Mouse (Mus musculus) embryonic facial prominence, embryonic 12.5 days (tissue): Measurements from ENCODE around the gene Nanog. TPM values are rescaled to one million over a fixed set of nuclear protein-coding genes. Genes with fewer than 3 reads are reported as not detected.

Experiments
- ATAC-seq: fragments of 200-750 bp; cut with Nextera tagmentation; 2 replicates; pipeline ENCODE4 v1.8.0; 2017; ENCODE audit not compliant: insufficient number of reproducible peaks, insufficient read depth, low FRiP score, low TSS enrichment
- H3K27ac ChIP-seq: fragments of 300-500 bp; sonication (generic); 2 replicates; pipeline ENCODE4 v1.5.1; 2016; ENCODE audit warnings: mild to moderate bottlenecking
- H3K27me3 ChIP-seq: fragments of 300-500 bp; sonication (generic); 2 replicates; pipeline ENCODE4 v1.6.1; 2016; ENCODE audit warnings: mild to moderate bottlenecking, moderate library complexity
- H3K36me3 ChIP-seq: fragments of 300-500 bp; sonication (generic); 2 replicates; pipeline ENCODE4 v1.6.1; 2016; ENCODE audit warnings: mild to moderate bottlenecking
- H3K4me1 ChIP-seq: fragments of 300-500 bp; sonication (generic); 2 replicates; pipeline ENCODE4 v1.6.1; 2016
- H3K4me2 ChIP-seq: fragments of 300-500 bp; sonication (generic); replicated peaks from 2 replicates; pipeline ENCODE4 v1.6.1; 2016; ENCODE audit warnings: mild to moderate bottlenecking, moderate library complexity
- H3K4me3 ChIP-seq: fragments of 300-500 bp; sonication (generic); 2 replicates; pipeline ENCODE4 v1.5.1; 2016; ENCODE audit warnings: mild to moderate bottlenecking
- H3K9ac ChIP-seq: fragments of 300-500 bp; sonication (generic); 2 replicates; pipeline ENCODE4 v1.6.1; 2016; ENCODE audit warnings: mild to moderate bottlenecking, moderate library complexity
- H3K9me3 ChIP-seq: fragments of 300-500 bp; sonication (generic); 2 replicates; pipeline ENCODE4 v1.6.1; 2016; ENCODE audit warnings: mild to moderate bottlenecking, moderate library complexity
- WGBS: fragments of 180-500 bp; shearing (Covaris S2); methylation state at CpG from one replicate; pipeline ENCODE4 v1.1.7; 2016; 5-methylcytosine and 5-hydroxymethylcytosine counted together
- polyA plus RNA-seq: library from polyadenylated mRNA; unstranded; fragments of >200 nt; fragmentation: Nextera tagmentation; extraction: Ambion mirVana; gene quantifications from 2 replicates; pipeline ENCODE4 v1.2.1, GENCODE M21; 2016

Nanog gene
- polyA plus RNA-seq = 0.33 and 0.59 TPM in 2 replicates

GRCm38 (mm10) chr6:122707036-122707800 is at the start of gene Nanog:
Gene Nanog (plus strand): TSS chr6:122707489.
- Histone ChIP-seq H3K27me3 (peaks cover 26% of the 10 kb centered on the region), H3K4me1 (no peaks in the 10 kb centered on the region; the same call in 1 of the 2 replicates), H3K4me2 (no peak within 1 kb of the TSS), H3K9ac (no peak within 1 kb of the TSS), H3K9me3 (no peaks in the 10 kb centered on the region), H3K36me3 (no peaks in the 10 kb centered on the region), H3K27ac (no peak within 1 kb of the TSS), H3K4me3 (no peak within 1 kb of the TSS)
- ATAC-seq = no peak
- WGBS = 16% methylated on average over 12 of the region's 12 CpGs

DNA sequence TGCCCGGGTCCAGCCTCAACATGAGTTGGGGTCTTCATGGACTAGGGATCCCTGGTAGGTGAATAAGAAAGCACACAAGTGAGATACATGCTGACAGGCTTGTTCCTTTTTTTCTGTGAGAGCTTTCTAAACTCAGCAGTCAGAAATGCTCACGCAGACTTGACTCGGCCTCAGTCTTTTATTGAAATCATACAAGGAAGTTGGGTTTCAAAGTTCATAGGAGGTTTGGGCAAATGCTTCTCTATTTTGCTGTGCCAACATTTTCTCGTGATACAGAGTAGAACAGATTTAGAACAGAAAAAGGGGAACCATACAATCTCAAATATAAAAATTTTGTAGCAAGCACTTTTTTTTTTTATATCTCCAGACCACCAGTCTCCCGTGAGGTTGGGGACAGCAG is 49.7 kb upstream of the Nanog start:
- H3K27ac ChIP-seq = no peak overlapping the region
- no peak overlapping the region for H3K9ac ChIP-seq
- WGBS = 79% methylated on average over 5 of the region's 5 CpGs
- H3K27me3 ChIP-seq = 0 out of 2 replicates have a peak, but pooled peaks cover 3% of the 10 kb centered on the region
- H3K9me3 ChIP-seq = no peaks in the 10 kb centered on the region
- no peaks in the 10 kb centered on the region for H3K4me1 ChIP-seq
- H3K36me3 ChIP-seq = no peaks in the 10 kb centered on the region
- no peak overlapping the region for H3K4me3 ChIP-seq
- no peak for ATAC-seq
- no peak overlapping the region for H3K4me2 ChIP-seq

DNA sequence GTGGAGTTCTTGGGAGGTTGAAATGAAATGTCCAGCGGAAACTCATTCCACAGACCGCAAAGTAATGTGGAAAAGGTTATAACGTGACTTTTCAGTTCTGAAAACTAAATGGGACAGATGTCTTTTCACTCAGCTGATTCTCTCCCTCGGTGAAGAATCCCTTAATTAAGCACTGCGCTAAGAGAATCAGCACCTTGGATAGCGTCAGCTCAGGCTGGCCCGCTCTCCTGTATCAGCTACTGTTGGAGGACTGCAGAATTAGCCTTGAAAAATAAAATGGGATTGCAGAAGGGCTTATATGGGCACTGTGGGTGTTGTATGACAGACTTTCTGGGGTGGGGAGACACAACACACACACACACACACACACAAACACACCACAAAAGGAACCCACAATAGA is 47.7 kb upstream of the Nanog start:
- no peak overlapping the region for H3K4me3 ChIP-seq
- ATAC-seq = no peak
- no peaks in the 10 kb centered on the region; the same call in 1 of the 2 replicates for H3K4me1 ChIP-seq
- H3K9ac ChIP-seq = no peak overlapping the region
- no peaks in the 10 kb centered on the region for H3K9me3 ChIP-seq
- H3K4me2 ChIP-seq = no peak overlapping the region
- H3K27ac ChIP-seq = no peak overlapping the region
- H3K27me3 ChIP-seq = peaks cover 15% of the 10 kb centered on the region
- 14% methylated on average over 7 of the region's 7 CpGs for WGBS
- no peaks in the 10 kb centered on the region for H3K36me3 ChIP-seq

GRCm38 (mm10) chr6:122660601-122661379 is 46.5 kb upstream of the Nanog start:
- peaks cover 15% of the 10 kb centered on the region for H3K27me3 ChIP-seq
- no peaks in the 10 kb centered on the region for H3K9me3 ChIP-seq
- no peak overlapping the region for H3K27ac ChIP-seq
- H3K4me1 ChIP-seq = no peaks in the 10 kb centered on the region; the same call in 1 of the 2 replicates
- no peak overlapping the region for H3K4me2 ChIP-seq
- H3K4me3 ChIP-seq = no peak overlapping the region
- no peaks in the 10 kb centered on the region for H3K36me3 ChIP-seq
- WGBS = 40% methylated on average over 8 of the region's 8 CpGs
- no peak for ATAC-seq
- no peak overlapping the region for H3K9ac ChIP-seq

GRCm38 (mm10) chr6:122662551-122663264 is 44.6 kb upstream of the Nanog start:
- Histone ChIP-seq H3K4me3 (no peak overlapping the region), H3K27me3 (peaks cover 15% of the 10 kb centered on the region), H3K27ac (no peak overlapping the region), H3K4me1 (no peaks in the 10 kb centered on the region; the same call in 1 of the 2 replicates), H3K36me3 (no peaks in the 10 kb centered on the region), H3K9ac (no peak overlapping the region), H3K4me2 (no peak overlapping the region), H3K9me3 (no peaks in the 10 kb centered on the region)
- WGBS = 38% methylated on average over 22 of the region's 22 CpGs
- no peak for ATAC-seq

GRCm38 (mm10) chr6:122663596-122664206 is 43.6 kb upstream of the Nanog start:
- H3K27me3 ChIP-seq = peaks cover 15% of the 10 kb centered on the region
- H3K27ac ChIP-seq = no peak overlapping the region
- ATAC-seq = no peak
- WGBS = 34% methylated on average over 14 of the region's 14 CpGs
- no peak overlapping the region for H3K4me3 ChIP-seq
- no peaks in the 10 kb centered on the region; the same call in 1 of the 2 replicates for H3K4me1 ChIP-seq
- H3K36me3 ChIP-seq = no peaks in the 10 kb centered on the region
- no peak overlapping the region for H3K4me2 ChIP-seq
- H3K9ac ChIP-seq = no peak overlapping the region
- no peaks in the 10 kb centered on the region for H3K9me3 ChIP-seq

GRCm38 (mm10) chr6:122665866-122666265 is 41.4 kb upstream of the Nanog start:
- Histone ChIP-seq H3K36me3 (no peaks in the 10 kb centered on the region), H3K9ac (no peak overlapping the region), H3K27ac (no peak overlapping the region), H3K27me3 (peaks cover 15% of the 10 kb centered on the region), H3K4me2 (no peak overlapping the region), H3K9me3 (no peaks in the 10 kb centered on the region), H3K4me1 (no peaks in the 10 kb centered on the region; the same call in 1 of the 2 replicates), H3K4me3 (no peak overlapping the region)
- no peak for ATAC-seq
- WGBS = 72% methylated on average over 7 of the region's 7 CpGs

GRCm38 (mm10) chr6:122667715-122668114 is 39.6 kb upstream of the Nanog start:
- 76% methylated on average over 5 of the region's 5 CpGs for WGBS
- Histone ChIP-seq H3K27ac (no peak overlapping the region), H3K36me3 (no peaks in the 10 kb centered on the region)

DNA sequence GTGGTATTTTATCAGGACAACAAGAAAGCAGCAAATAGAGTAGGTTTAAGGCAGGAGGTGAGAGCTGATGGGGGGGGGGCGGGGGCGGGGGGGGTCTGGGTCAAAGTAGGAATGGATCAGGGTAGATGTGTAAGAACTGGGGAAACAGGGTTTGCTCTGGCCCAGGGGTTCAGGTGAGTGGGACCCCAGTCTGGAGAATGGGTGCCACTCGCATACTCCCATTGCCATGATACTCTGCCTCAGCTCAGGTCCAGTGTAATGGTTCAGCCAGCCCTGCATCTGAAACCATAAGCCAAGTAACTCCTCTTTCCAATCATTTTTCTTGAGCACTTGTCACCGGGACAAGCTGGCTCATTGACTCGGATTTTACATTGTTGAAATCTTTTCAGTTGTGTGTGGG is 38.5 kb upstream of the Nanog start:
- Histone ChIP-seq H3K4me3 (no peak overlapping the region), H3K27me3 (peaks cover 1% of the 10 kb centered on the region; the same call in 1 of the 2 replicates), H3K9me3 (no peaks in the 10 kb centered on the region), H3K27ac (no peak overlapping the region), H3K9ac (no peak overlapping the region), H3K36me3 (no peaks in the 10 kb centered on the region), H3K4me1 (no peaks in the 10 kb centered on the region), H3K4me2 (no peak overlapping the region)
- ATAC-seq = no peak
- WGBS = 74% methylated on average over 5 of the region's 5 CpGs

More at GRCm38 (mm10) chr6:122667715-122668114, 39.6 kb upstream of the Nanog start:
- H3K4me1 ChIP-seq = no peaks in the 10 kb centered on the region; the same call in 1 of the 2 replicates
- ATAC-seq = no peak
- H3K27me3 ChIP-seq = peaks cover 12% of the 10 kb centered on the region
- no peaks in the 10 kb centered on the region for H3K9me3 ChIP-seq
- no peak overlapping the region for H3K9ac ChIP-seq
- H3K4me3 ChIP-seq = no peak overlapping the region
- H3K4me2 ChIP-seq = no peak overlapping the region

DNA sequence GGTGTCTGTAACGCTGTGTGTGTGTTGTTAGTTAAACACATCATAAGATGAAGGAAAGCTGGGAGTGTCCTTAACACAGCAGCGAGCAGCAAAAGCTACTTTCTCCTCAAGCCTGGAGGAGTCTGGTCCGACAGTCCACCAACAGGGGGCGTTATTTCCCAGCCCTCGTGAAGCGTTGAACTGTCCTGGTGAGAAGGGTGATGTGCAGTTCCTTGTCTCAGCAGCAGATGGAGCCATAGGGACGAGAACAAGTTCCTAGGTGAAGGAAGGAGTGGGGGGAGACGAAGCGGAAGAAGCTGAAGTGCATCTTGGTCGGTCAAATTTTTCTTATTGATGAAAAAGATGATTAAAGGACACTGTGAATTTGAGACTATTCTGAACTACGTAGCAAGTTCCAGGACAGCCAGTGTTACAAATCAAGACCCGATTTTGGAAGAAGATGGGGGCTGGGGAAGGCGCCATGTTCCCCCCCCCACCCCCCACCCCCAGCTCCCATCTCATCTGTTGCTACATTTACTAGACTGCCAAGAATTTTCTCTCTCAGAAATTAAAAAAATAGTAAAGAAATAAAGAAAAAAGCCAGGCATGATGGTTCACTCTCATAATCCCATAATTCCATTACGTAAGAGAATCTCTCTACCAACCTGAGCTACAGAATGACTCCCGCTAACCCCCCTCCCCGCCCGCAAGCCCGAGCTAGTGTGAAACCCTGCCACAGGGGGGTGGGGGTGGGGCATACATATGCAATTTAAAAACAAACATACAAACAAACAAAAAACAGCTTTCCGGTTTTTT is 37.7 kb upstream of the Nanog start:
- ATAC-seq = peak; percentile 74; the same call in 1 of the 2 replicates
- H3K27ac ChIP-seq = no peak overlapping the region
- WGBS = 6% methylated on average over 19 of the region's 19 CpGs
- peak overlapping the region; percentile 55 for H3K4me2 ChIP-seq
- H3K4me1 ChIP-seq = no peaks in the 10 kb centered on the region
- peak overlapping the region; percentile 40 for H3K4me3 ChIP-seq
- H3K36me3 ChIP-seq = no peaks in the 10 kb centered on the region
- no peaks in the 10 kb centered on the region for H3K27me3 ChIP-seq
- no peaks in the 10 kb centered on the region for H3K9me3 ChIP-seq
- H3K9ac ChIP-seq = peak overlapping the region; percentile 19; the same call in 1 of the 2 replicates
